Mouse (Mus musculus): ENCODE results near the gene Lct.
A peak's percentile ranks its signal among the peaks of the same experiment; 100 is the strongest.

GRCm38 (mm10) chr1:128357452-128357851, 29.3 kb upstream of the Lct start:
- no peak for TF ChIP-seq USF2 (conservative IDR thresholded peaks at IDR 0.05; ENCODE audit: low read depth, low read length)
- 0 out of 2 replicates have a peak, but pooled peaks have one; percentile 23 for TF ChIP-seq E2F4 (IDR thresholded peaks at IDR 0.05; ENCODE audit: insufficient replicate concordance, low read depth, low read length)
- 0 out of 4 replicates have a peak, but pooled peaks of 1 of the 2 experiments have one; percentile 15 for TF ChIP-seq CTCF (conservative IDR thresholded peaks at IDR 0.05 in 1 of 2, IDR thresholded peaks at IDR 0.05 in 1 of 2; ENCODE audit: low read depth in 2 of 2, low read length in 2 of 2)
- no peak for TF ChIP-seq SMC3 (IDR thresholded peaks at IDR 0.05; ENCODE audit: low read depth, low read length)
- peak; percentile 60 for TF ChIP-seq POLR2A (IDR thresholded peaks at IDR 0.05; ENCODE audit: low read depth, low read length)
- peak; percentile 55; the same call in 1 of the 2 replicates for TF ChIP-seq ZNF384 (IDR thresholded peaks at IDR 0.05; ENCODE audit: low read depth, low read length)
- no peak for TF ChIP-seq NRF1 (IDR thresholded peaks at IDR 0.05; ENCODE audit: low read depth, low read length)

All from CH12.LX (cell line).